Mouse (Mus musculus) MEL (cell line): ENCODE results near the gene Rab31.

Experiments
- CTCF ChIP-seq, 3 experiments: IDR thresholded peaks in 2 of 3; conservative IDR thresholded peaks in 1 of 3; 2 replicates each; pipeline ENCODE4 v1.5.1; 2011 to 2012; ENCODE audit warnings: low read length in 3 of 3, low read depth in 2 of 3, mild to moderate bottlenecking in 2 of 3, improper control_type of control experiment in 1 of 3, inconsistent platforms in 1 of 3, mixed read lengths in 1 of 3, moderate library complexity in 1 of 3; ENCODE audit not compliant: control insufficient read depth in 1 of 3, insufficient read depth in 1 of 3, poor library complexity in 1 of 3, severe bottlenecking in 1 of 3
- EP300 ChIP-seq, 2 experiments: IDR thresholded peaks; 2 replicates each; pipeline ENCODE4 v1.6.1; 2011; ENCODE audit warnings: improper control_type of control experiment in 2 of 2, low read length in 2 of 2, low read depth in 1 of 2, mild to moderate bottlenecking in 1 of 2
- ETS1 ChIP-seq: IDR thresholded peaks from 2 replicates; pipeline ENCODE4 v1.6.1; 2012; ENCODE audit warnings: low read depth, mild to moderate bottlenecking, inconsistent platforms, low read length, improper control_type of control experiment, moderate library complexity
- GABPA ChIP-seq: IDR thresholded peaks from 2 replicates; pipeline ENCODE4 v1.6.1; 2012; ENCODE audit warnings: low read depth, mild to moderate bottlenecking, inconsistent platforms, low read length, improper control_type of control experiment, moderate library complexity
- KAT2A ChIP-seq: conservative IDR thresholded peaks from 2 replicates; pipeline ENCODE4 v1.6.1; 2012; ENCODE audit warnings: low read depth, low read length, improper control_type of control experiment, inconsistent platforms
- MEF2A ChIP-seq: IDR thresholded peaks from 2 replicates; pipeline ENCODE4 v1.6.1; 2014; ENCODE audit warnings: low read depth, mild to moderate bottlenecking, inconsistent platforms, low read length, improper control_type of control experiment; ENCODE audit not compliant: poor library complexity, insufficient replicate concordance, severe bottlenecking; ENCODE audit errors: extremely low read depth
- MYB ChIP-seq: IDR thresholded peaks from 2 replicates; pipeline ENCODE4 v1.6.1; 2011; ENCODE audit warnings: mild to moderate bottlenecking, low read depth, low read length, improper control_type of control experiment
- NRF1 ChIP-seq: IDR thresholded peaks from 2 replicates; pipeline ENCODE4 v1.6.1; 2014; ENCODE audit warnings: low read depth, mild to moderate bottlenecking, inconsistent platforms, low read length, improper control_type of control experiment, moderate library complexity; ENCODE audit not compliant: poor library complexity, insufficient read depth, severe bottlenecking
- POLR2A ChIP-seq, 2 experiments: IDR thresholded peaks; 2 replicates each; pipeline ENCODE4 v1.6.1; 2011 to 2012; ENCODE audit warnings: low read length in 2 of 2, mild to moderate bottlenecking in 2 of 2, control low read depth in 1 of 2, improper control_type of control experiment in 1 of 2, low read depth in 1 of 2, moderate library complexity in 1 of 2; ENCODE audit not compliant: control insufficient read depth in 1 of 2, insufficient read depth in 1 of 2, poor library complexity in 1 of 2
- POLR2AphosphoS2 ChIP-seq: IDR thresholded peaks from 2 replicates; pipeline ENCODE4 v1.6.1; 2011; ENCODE audit warnings: low read length, improper control_type of control experiment
- SIN3A ChIP-seq: IDR thresholded peaks from 2 replicates; pipeline ENCODE4 v1.6.1; 2012; ENCODE audit warnings: low read length, improper control_type of control experiment, inconsistent platforms
- USF1 ChIP-seq: IDR thresholded peaks from 2 replicates; pipeline ENCODE4 v1.6.1; 2014; ENCODE audit warnings: low read depth, mild to moderate bottlenecking, inconsistent platforms, low read length, improper control_type of control experiment, moderate library complexity
- ZKSCAN1 ChIP-seq: IDR thresholded peaks from 2 replicates; pipeline ENCODE4 v1.6.1; 2012; ENCODE audit warnings: low read depth, mild to moderate bottlenecking, inconsistent platforms, low read length, improper control_type of control experiment, moderate library complexity
- ZNF384 ChIP-seq: IDR thresholded peaks from 2 replicates; pipeline ENCODE4 v1.6.1; 2012; ENCODE audit warnings: low read depth, mild to moderate bottlenecking, inconsistent platforms, low read length, improper control_type of control experiment

DNA sequence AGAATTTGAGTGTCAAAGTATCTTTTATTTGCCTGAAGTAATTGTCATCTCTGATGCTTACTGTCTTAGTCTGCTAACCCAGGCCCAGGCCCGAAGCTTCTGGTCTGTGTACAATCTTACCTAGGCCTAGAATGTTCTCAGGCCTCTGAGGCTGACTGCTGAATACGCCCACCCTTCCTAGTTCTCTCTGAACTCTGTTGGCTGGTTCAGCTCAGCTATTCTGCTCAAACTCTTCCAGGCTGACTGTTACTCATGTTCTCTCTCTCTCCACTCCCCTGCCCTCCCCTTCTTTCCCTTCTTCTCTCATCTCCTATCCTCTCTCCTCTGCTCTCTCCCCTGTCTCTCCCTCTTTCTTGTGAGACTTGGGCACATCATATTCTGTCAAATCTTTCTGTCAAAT lies 33.9 kb upstream of the Rab31 start:
- no peak for TF ChIP-seq USF1
- no peak for TF ChIP-seq GABPA
- TF ChIP-seq NRF1, result no peak
- TF ChIP-seq EP300 (IDR thresholded peaks at IDR 0.05; ENCODE audit: low read depth in 1 of 2, low read length in 2 of 2), result no peak
- TF ChIP-seq POLR2A (IDR thresholded peaks at IDR 0.05; ENCODE audit: control insufficient read depth in 1 of 2, insufficient read depth in 1 of 2, low read depth in 1 of 2, low read length in 2 of 2, poor library complexity in 1 of 2), result no peak
- TF ChIP-seq ZKSCAN1, result no peak
- TF ChIP-seq ETS1, result no peak
- TF ChIP-seq MEF2A, result no peak
- no peak for TF ChIP-seq CTCF (IDR thresholded peaks at IDR 0.05 in 2 of 3, conservative IDR thresholded peaks at IDR 0.05 in 1 of 3; ENCODE audit: control insufficient read depth in 1 of 3, insufficient read depth in 1 of 3, low read depth in 2 of 3, low read length in 3 of 3, poor library complexity in 1 of 3, severe bottlenecking in 1 of 3)
- TF ChIP-seq MYB, result no peak
- TF ChIP-seq POLR2AphosphoS2, result no peak
- TF ChIP-seq SIN3A, result no peak
- no peak for TF ChIP-seq ZNF384
- no peak for TF ChIP-seq KAT2A
